Mouse (Mus musculus) kidney, adult 18-20 months (tissue): ENCODE measurements around the gene Rpl3.

Experiments
- DNase-seq: peaks from one replicate; pipeline ENCODE4 v3.0.0; 2021

The Rpl3 gene

GRCm38 (mm10) chr15:80062339-80062738, 29.3 kb downstream of the Rpl3 start:
- no peak for DNase-seq

GRCm38 (mm10) chr15:80061071-80061550, 30.6 kb downstream of the Rpl3 start:
- no peak for DNase-seq

GRCm38 (mm10) chr15:80060356-80061070, 31.2 kb downstream of the Rpl3 start:
- peak; percentile 24 for DNase-seq

- DNase-seq: peak; percentile 76
Measured at GRCm38 (mm10) chr15:80059606-80060005, 32.1 kb downstream of the Rpl3 start.

DNA sequence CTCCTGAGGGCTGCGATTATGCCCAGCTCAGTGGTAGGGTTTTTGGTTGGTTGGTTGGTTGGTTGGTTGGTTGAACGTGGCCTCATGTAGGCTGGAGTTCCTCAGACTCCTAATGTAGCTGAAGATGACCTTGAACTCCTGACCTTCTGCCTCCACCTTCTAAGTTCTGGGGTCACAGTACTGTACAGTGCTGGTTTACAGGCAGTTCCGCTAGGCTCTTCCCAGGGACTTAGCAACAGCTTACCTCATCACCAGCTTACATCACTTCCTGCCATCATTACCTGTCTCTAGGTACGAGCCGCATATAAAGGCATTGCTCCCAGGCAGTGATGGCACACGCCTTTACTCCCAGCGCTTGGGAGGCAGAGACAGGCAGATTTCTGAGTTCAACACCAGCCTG, 33.5 kb downstream of the Rpl3 start:
- no peak for DNase-seq

DNA sequence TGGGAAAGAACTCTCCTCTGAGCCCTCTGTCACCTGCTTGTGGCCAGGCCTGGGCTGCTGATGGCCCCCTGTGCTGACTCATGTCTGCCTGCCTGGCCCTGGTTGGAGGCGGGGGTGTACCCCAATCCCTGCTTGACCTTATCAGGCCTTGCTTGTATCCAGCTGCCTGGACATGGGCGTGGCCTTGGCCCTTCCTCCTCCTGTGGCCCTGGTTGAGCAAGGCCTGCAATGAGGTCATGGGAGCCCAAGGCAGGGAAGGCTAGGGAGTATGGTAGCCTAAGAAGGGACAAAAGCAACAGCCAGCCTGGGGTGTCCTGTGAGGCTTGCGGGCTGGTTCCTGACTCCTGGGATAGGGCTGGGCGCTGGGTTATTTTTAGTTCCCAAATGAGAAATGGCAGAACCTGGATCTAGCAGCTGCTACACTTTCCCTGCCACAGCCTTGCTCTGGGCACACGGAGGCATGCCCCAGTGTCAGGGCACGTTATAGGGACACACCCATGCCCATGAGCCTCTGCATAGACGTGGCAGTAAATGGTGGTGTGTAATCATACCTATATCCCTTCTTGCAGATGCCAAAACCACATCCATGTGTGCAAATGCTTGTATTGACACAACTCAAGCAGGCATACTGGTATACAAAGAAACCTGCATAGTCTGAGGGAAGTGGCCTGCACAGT, 37.5 kb downstream of the Rpl3 start:
- DNase-seq: no peak

GRCm38 (mm10) chr15:80053381-80054033, 38.2 kb downstream of the Rpl3 start:
- DNase-seq: no peak

- no peak for DNase-seq
Measured at GRCm38 (mm10) chr15:80051782-80052181, 39.9 kb downstream of the Rpl3 start.

GRCm38 (mm10) chr15:80051092-80051761, 40.4 kb downstream of the Rpl3 start:
- no peak for DNase-seq

GRCm38 (mm10) chr15:80050093-80050492, 41.6 kb downstream of the Rpl3 start:
- peak; percentile 38 for DNase-seq

- DNase-seq: no peak
Measured at GRCm38 (mm10) chr15:80047973-80048372, 43.7 kb downstream of the Rpl3 start.

DNA sequence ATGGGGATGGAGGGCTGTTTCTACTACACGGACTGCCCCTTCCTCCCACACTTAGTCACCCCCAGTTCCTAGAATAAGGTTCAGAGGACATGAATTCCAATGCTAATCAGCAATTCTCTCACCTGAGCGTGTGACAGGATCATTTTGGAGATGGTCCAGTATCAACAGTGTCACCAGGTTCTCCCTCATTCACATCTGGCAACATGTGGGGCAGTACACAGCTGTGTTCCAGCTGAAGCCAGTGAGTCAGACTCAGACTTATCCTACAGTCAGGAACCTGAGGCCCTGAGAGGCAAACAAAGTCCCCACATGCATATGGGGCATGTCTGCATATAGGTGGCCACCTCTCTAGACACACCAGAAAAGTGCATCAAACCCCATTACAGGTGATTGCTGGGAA, 44.4 kb downstream of the Rpl3 start:
- no peak for DNase-seq

GRCm38 (mm10) chr15:80045749-80046148, 45.9 kb downstream of the Rpl3 start:
- DNase-seq: no peak

DNA sequence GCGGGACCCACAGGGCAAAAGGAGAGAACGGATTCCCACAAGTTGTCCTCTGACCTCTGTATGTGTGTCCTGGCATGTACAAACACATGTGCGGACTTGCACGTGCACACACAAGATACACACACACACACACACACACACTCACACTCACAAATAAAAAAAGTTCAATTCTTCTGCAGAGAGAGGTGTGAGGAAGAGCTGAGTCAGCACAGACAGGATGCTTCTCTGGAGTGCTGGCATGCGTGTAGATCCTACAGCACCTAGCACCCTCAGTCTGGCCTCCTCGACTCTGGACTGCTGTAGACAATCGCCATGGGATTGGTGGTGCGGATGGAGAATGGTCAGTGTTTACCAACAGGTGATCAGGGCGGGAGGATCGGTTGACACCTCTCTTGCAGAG, 47.4 kb downstream of the Rpl3 start:
- DNase-seq: no peak

- no peak for DNase-seq
Measured at GRCm38 (mm10) chr15:80042152-80042551, 49.5 kb downstream of the Rpl3 start.

DNA sequence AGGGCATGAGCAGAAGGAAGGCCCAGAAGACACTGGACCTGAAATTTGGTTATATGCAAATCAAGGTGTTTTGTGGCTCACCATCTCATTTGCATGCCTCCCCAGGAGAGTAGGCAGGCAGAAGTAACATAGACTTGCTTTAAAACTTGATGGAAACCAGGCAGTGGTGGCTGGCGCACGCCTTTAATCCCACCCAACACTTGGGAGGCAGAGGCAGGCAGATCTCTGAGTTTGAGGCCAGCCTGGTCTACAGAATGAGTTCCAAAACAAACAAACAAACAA, 53.6 kb downstream of the Rpl3 start:
- DNase-seq: no peak

DNA sequence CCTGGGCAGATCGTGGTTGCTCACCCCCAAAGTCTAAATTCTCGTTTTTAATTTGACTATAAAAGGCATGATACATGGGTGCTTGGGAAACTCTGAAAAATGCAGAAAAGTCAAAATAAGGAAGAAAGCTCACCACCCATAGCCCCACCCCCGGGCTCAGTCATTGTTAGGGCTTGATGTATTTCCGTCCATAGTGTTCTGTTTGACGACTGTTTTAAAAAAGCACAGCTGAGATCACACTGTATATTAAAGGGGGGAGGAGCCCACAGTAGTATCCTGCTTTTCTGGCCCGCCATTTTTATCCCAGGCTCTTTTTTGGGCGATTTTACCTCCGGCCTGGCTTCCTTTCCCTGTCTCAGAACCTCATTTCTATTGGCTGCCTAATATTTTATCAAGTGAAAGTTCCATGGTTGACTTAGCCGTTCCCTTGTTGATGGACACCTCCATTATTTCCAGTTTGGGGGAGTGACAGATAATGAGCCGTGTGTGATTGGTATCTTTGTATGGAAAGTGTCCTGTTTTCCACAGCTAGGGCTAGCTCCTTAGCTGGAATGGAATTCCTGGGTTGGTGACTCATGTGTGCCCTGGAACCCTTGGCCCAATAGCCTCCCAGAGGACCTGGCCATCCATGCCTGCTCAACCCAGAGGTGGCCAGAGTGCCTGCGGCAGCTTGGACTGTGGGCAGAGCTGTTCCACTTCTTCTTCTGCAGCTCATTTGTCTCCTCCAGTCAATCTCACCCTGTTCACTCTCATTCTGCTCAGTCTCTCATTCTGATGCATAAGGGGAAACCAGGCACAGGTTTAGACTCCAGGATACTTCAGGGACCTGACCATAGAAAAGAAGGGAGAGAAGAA, 54.2 kb downstream of the Rpl3 start:
- no peak for DNase-seq

- DNase-seq: no peak
Measured at GRCm38 (mm10) chr15:80035341-80035885, 56.3 kb downstream of the Rpl3 start.

DNA sequence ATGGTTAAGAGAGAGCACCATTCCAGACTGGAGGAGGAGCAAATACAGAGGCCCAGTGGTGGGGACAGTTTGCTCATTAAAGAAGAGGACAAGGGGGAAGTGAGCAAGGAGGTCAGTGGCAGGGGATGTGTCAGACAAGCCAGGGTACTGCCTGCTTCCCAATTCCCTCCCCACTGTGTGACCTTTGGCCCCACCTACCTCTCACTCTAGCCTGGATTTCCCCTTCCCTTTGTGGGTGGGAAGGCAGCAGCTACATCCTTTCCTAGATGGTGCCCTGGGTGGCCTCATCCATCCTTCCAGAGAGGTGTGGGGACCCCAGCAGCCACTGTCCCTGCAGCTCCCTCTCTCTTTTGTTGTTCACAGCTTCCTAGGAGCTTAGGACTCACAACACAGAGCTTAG, 56.8 kb downstream of the Rpl3 start:
- DNase-seq: no peak

GRCm38 (mm10) chr15:80034366-80034765, 57.3 kb downstream of the Rpl3 start:
- DNase-seq: no peak

GRCm38 (mm10) chr15:80031133-80031532, 60.5 kb downstream of the Rpl3 start:
- no peak for DNase-seq

GRCm38 (mm10) chr15:80030399-80030798, 61.3 kb downstream of the Rpl3 start:
- no peak for DNase-seq
